Mouse (Mus musculus) layer of hippocampus, adult 2 months (tissue): ENCODE results near the gene Heatr5b. TPM values are rescaled to one million over a fixed set of nuclear protein-coding genes. Genes with fewer than 3 reads are reported as not detected.

Source experiments
- DNase-seq, 2 experiments: peaks; one replicate each; pipeline ENCODE4 v3.0.0; 2022; ENCODE audit warnings: low spot score in 2 of 2
- H3K27ac ChIP-seq: fragments of 200-600 bp; 2 replicates; pipeline ENCODE4 v1.8.1; 2022
- H3K4me3 ChIP-seq: fragments of 200-600 bp; 2 replicates; pipeline ENCODE4 v1.8.1; 2022; ENCODE audit warnings: mild to moderate bottlenecking
- CTCF ChIP-seq: fragments of 200-600 bp; conservative IDR thresholded peaks from 2 replicates; pipeline ENCODE4 v1.8.1; 2022; ENCODE audit warnings: antibody characterized with exemption, mild to moderate bottlenecking, moderate library complexity
- long read RNA-seq, 2 experiments: library from polyadenylated mRNA; stranded (forward); transcript quantifications; one replicate each; pipeline ENCODE4 v2.0.0; 2021; ENCODE audit warnings: borderline mapping rate in 2 of 2
- total RNA-seq, 2 experiments: library from RNA; stranded (reverse); gene quantifications; 2 replicates each; pipeline ENCODE4 v1.2.3; 2021

Gene Heatr5b
- 10 to 100 TPM; 49.6 to 55.1 TPM for total RNA-seq
- long read RNA-seq, experiment 1, full-length matches to known transcripts, result 13 of 26 reads
- long read RNA-seq, experiment 1, partial matches to known transcripts, result 9 of 26 reads
- long read RNA-seq, experiment 1, other reads (novel, unspliced or antisense), result 4 of 26 reads
- long read RNA-seq, experiment 2, full-length matches to known transcripts, result 27 of 43 reads
- long read RNA-seq, experiment 2, partial matches to known transcripts, result 9 of 43 reads
- long read RNA-seq, experiment 2, other reads (novel, unspliced or antisense), result 7 of 43 reads

DNA sequence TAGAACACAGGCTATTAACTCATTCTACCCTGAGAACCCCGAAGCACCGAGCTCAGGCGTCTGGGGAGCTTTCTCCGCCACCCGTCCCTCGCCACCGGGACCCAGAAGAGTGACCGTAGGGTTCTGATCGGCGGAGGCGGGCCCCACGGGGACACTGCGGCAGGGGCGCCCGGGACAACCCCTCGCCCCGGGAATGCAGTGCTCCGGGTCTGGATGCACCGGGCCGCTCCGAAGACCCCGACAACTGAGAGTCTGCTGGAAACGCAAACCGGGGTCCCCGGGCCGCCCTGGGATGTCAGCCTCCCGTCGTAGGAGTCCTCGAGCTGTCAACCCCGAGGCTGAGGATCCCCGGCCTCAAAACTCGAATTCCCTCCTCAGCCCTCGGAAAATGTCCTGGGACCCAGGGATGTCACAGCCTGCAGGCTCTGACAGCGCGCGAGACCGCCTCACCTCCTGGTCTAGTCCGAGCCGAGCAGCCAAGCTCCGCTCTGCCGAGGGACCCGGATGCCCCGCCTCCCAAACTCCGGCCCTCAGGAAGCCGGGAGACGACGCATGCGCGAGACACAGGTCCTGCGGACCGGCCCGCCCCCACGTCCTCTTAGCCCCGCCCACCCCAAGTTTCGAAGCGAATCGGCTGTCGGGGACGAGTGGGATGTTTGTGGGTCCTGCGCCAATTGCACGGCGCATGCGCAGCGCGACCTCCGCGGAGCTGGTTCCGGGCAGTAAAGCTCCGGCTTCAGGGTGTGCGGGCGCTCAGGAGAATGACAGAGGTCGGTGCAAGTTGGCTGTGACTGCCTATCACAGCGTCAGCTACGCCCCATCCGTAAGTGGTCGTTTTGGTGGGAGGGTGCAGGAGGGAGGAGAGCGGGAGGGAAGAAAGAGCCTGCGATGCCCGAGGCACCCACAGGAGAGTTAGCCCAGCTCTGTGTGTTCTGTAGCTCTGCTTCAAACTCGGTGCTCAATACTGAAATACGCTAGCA lies at the start of gene Heatr5b, which contains the start of gene Gpatch11:
Gene Heatr5b (minus strand): TSS at position 509 of the 980 bp plus-strand sequence.
Gene Gpatch11 (plus strand): TSS at position 712 of the 980 bp plus-strand sequence.
- peak; percentile 97 to 99 for DNase-seq
- H3K27ac ChIP-seq, result peak within 1 kb of the TSS; percentile 89
- no peak for TF ChIP-seq CTCF

DNA sequence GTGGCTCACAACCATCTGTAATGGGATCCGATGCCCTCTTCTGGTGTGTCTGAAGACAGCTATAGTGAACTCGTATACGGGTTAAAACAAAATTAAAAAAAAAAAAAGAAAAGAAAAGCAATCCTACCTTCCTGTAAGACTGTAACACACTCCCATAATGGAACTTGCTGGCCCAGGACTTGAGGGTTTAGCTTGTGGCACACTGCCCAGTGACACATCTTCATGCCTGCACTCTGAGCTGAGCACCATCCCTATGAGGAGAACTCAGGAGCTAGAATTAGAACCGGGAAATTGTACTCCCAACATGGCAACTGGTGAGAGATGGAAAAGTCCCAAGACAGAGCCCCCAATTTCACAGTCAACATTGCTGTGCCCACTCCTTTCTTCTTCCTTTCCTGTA lies 48.1 kb upstream of the Heatr5b start:
- Histone ChIP-seq H3K27ac (no peak overlapping the region), H3K4me3 (no peak overlapping the region)
- TF ChIP-seq CTCF, result no peak
- DNase-seq, result no peak

More for the DNA sequence above, at the start of gene Heatr5b, which contains the start of gene Gpatch11:
- H3K4me3 ChIP-seq, result peak within 1 kb of the TSS; percentile 83

GRCm38 (mm10) chr17:78882401-78883112 lies 47.4 kb upstream of the Heatr5b start, which contains the start of gene Eif2ak2:
Eif2ak2 (minus strand) TSS chr17:78882573.
- Histone ChIP-seq H3K4me3 (peak within 1 kb of the TSS; percentile 71), H3K27ac (peak within 1 kb of the TSS; percentile 64)
- DNase-seq, result peak; percentile 28 to 42
- TF ChIP-seq CTCF, result no peak

DNA sequence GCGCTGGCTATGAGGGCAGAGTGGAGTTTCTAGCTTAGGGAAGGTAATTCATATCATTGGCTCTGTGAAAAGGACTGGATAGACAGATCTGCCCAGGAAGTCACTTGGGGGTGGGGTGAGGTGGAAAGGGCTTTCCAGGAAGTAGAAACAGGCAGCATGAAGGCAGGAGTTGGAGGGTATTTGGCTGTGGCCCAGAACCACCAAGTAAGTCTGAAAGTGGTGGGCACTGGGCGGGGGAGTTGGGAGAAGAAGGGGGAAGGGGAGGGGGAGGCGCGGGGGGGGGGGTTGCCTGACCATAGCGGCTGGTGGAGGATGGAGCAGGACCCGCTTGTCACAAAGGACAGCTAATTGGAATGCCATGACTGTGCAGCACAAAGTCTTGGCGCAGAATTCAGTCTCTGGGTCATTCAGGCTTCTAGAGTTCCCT lies 46.7 kb upstream of the Heatr5b start:
- no peak for DNase-seq
- Histone ChIP-seq H3K27ac (peak overlapping the region; percentile 64), H3K4me3 (peak overlapping the region; percentile 71)
- TF ChIP-seq CTCF, result no peak

GRCm38 (mm10) chr17:78873886-78874285 lies 38.7 kb upstream of the Heatr5b start:
- no peak overlapping the region for H3K4me3 ChIP-seq
- TF ChIP-seq CTCF, result no peak

GRCm38 (mm10) chr17:78856243-78856642 lies 21.1 kb upstream of the Heatr5b start:
- no peak for TF ChIP-seq CTCF
- Histone ChIP-seq H3K4me3 (no peak overlapping the region), H3K27ac (no peak overlapping the region)
- no peak for DNase-seq

More at GRCm38 (mm10) chr17:78873886-78874285, 38.7 kb upstream of the Heatr5b start:
- no peak overlapping the region for H3K27ac ChIP-seq
- DNase-seq, result no peak

DNA sequence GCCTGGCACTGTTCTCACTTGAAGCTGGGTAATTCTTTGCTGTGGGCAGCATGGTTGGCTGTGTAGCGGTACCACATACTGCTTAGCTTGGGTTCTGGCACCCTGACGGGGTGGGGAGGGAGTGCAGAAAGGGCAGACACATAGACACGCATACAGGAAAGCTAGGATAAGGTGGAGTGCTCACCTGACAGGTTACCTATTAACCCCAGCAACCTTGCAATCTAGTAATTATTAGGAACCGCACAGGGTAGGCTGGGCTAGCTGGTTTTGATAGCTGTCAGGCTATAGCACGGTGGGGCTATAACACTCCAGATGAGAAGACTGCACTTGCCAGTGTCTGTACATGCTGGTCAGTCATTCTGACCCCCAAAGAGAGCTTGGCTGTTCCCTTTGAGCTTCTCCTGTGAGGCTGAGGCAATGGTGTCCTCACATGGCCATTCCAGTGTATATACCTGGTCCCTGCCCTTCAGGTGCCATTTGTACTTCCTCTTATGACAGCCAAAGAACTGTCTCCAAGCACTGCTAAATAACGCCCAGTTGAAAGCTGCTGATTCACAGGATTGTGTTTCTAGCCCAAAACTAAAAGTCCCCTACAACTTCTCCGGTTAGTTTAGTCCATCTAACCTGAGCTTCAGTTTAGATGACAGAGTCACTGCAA lies 7.2 kb upstream of the Heatr5b start:
- no peak overlapping the region for H3K4me3 ChIP-seq
- no peak for DNase-seq
- TF ChIP-seq CTCF, result no peak
- no peak overlapping the region for H3K27ac ChIP-seq

GRCm38 (mm10) chr17:78836056-78836455 lies 892 bp upstream of the Heatr5b start:
- H3K27ac ChIP-seq, result peak overlapping the region; percentile 89
- no peak for DNase-seq
- TF ChIP-seq CTCF, result peak; percentile 61

DNA sequence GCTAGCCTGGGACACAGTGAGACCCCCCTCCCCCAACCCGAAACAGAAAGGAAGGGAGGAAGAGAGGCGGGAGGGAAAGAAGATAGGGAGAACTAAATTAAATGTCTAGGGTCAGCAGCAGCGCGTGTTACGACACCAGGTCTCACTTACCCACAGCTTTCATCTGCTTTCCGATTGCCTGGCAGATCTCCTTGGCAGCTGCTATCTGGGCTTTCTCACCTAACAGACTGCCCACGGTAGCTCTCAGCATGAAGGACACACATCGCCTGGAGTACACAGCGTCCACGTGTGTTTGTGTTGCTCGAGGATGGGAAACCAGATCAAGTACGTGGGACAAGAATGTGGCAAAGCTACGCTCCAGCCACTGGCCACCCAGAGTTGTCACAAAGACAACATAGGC lies 10.8 kb downstream of the Heatr5b start:
- H3K4me3 ChIP-seq, result no peak overlapping the region
- TF ChIP-seq CTCF, result no peak
- no peak overlapping the region for H3K27ac ChIP-seq
- no peak for DNase-seq

More at GRCm38 (mm10) chr17:78836056-78836455, 892 bp upstream of the Heatr5b start:
- peak overlapping the region; percentile 83 for H3K4me3 ChIP-seq

- no peak for DNase-seq
- H3K4me3 ChIP-seq, result no peak overlapping the region
- no peak overlapping the region for H3K27ac ChIP-seq
- TF ChIP-seq CTCF, result no peak
Measured at GRCm38 (mm10) chr17:78809582-78809981, 25.6 kb downstream of the Heatr5b start.

GRCm38 (mm10) chr17:78809019-78809418 lies 26.1 kb downstream of the Heatr5b start:
- Histone ChIP-seq H3K27ac (no peak overlapping the region), H3K4me3 (no peak overlapping the region)
- DNase-seq, result no peak
- TF ChIP-seq CTCF, result peak; percentile 70

GRCm38 (mm10) chr17:78797222-78797621 lies 37.9 kb downstream of the Heatr5b start:
- Histone ChIP-seq H3K27ac (no peak overlapping the region), H3K4me3 (no peak overlapping the region)
- no peak for DNase-seq
- TF ChIP-seq CTCF, result no peak
